Mouse (Mus musculus) midbrain, embryonic 14.5 days (tissue): ENCODE measurements at regions not wholly inside any gene's neighbourhood (a gene's known extent, or its start where the extent isn't known, plus 50 kb on each side); places are given as distances from the start of the nearest gene placed in this dataset.

ENCODE experiments used
- ATAC-seq: fragments of 200-750 bp; cut with Nextera tagmentation; 2 replicates; pipeline ENCODE4 v1.8.0; 2017; ENCODE audit warnings: moderate number of reproducible peaks, moderate library complexity; ENCODE audit not compliant: low FRiP score, low TSS enrichment
- DNase-seq: peaks from one replicate; pipeline ENCODE4 v3.0.0-alpha.2; 2015
- H3K27ac ChIP-seq: fragments of 300-500 bp; sonication (generic); replicated peaks from 2 replicates; pipeline ENCODE4 v1.5.1; 2014; ENCODE audit warnings: mild to moderate bottlenecking, low read depth, low read length, moderate library complexity
- H3K27me3 ChIP-seq: fragments of 300-500 bp; sonication (generic); 2 replicates; pipeline ENCODE4 v1.6.1; 2014; ENCODE audit warnings: low read length, control low read depth, mixed read lengths; ENCODE audit not compliant: control insufficient read depth, insufficient read depth
- H3K36me3 ChIP-seq: fragments of 300-500 bp; sonication (generic); 2 replicates; pipeline ENCODE4 v1.6.1; 2014; ENCODE audit warnings: low read length, control low read depth; ENCODE audit not compliant: control insufficient read depth, insufficient read depth
- H3K4me1 ChIP-seq: fragments of 300-500 bp; sonication (generic); 2 replicates; pipeline ENCODE4 v1.6.1; 2014; ENCODE audit warnings: mild to moderate bottlenecking, antibody characterized with exemption, low read length, control low read depth; ENCODE audit not compliant: control insufficient read depth, insufficient read depth
- H3K4me2 ChIP-seq: fragments of 300-500 bp; sonication (generic); 2 replicates; pipeline ENCODE4 v1.6.1; 2014; ENCODE audit warnings: mild to moderate bottlenecking, low read length, moderate library complexity
- H3K4me3 ChIP-seq: fragments of 300-500 bp; sonication (generic); replicated peaks from 2 replicates; pipeline ENCODE4 v1.5.1; 2014; ENCODE audit warnings: low read depth, low read length
- H3K9ac ChIP-seq: fragments of 300-500 bp; sonication (generic); replicated peaks from 2 replicates; pipeline ENCODE4 v1.6.1; 2014; ENCODE audit warnings: mild to moderate bottlenecking, low read length, moderate library complexity
- H3K9me3 ChIP-seq: fragments of 300-500 bp; sonication (generic); 2 replicates; pipeline ENCODE4 v1.6.1; 2016; ENCODE audit warnings: low read length, control low read depth, mixed read lengths; ENCODE audit not compliant: control insufficient read depth
- WGBS: fragments of 180-500 bp; shearing (Covaris S2); extraction: QIAGEN DNeasy Blood & Tissue Kit; methylation state at CpG from one replicate; pipeline ENCODE4 v1.1.7; 2014; 5-methylcytosine and 5-hydroxymethylcytosine counted together

DNA sequence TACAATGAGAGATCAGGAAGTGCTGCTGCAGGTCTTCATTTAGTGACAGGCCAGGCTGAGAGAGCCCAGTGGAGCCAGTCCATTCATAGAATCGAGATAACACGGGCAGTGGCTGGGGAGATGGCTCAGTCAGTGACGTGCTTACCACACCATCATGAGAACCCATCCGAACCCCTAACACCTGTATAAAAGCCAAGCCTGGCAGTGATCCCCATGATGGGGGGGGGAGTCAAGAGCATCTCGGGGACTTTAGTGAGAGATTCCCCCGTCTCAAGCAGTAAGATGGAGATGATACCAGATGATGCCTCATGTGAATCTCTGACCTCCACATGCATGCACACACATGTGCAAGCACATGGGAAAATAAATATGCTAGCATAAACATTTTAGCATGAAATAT is 99.7 kb upstream of the Rbms3 start:
- 76% methylated on average over 6 of the region's 6 CpGs for WGBS
- DNase-seq (no peak), ATAC-seq (no peak)

DNA sequence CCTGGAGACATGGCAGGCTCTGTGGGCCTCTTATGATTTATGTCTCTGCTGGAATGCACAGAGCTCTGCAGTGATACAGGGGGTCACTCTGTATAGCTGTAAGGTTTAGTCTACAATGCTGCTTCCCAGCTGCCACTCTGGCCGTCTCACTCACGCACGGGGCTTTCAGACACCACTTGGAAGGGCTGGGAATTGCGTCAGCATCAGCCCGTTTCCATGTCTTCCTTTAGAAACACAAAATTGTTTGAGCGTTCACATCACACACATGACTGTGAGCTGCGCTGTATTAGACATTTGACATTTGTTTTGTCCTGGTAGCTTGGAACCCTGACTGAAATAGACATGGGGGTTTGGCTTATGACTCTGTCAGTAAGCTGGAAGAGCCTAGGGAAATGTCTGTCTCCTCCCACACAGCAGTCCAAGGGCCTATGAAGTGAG is 90.5 kb upstream of the Rbms3 start:
- no peaks in the 10 kb centered on the region for H3K36me3 ChIP-seq
- no peak for DNase-seq
- no peaks in the 10 kb centered on the region for H3K9me3 ChIP-seq
- ATAC-seq = no peak
- WGBS = 93% methylated on average over 7 of the region's 7 CpGs
- H3K27ac ChIP-seq = no peak overlapping the region
- no peak overlapping the region for H3K9ac ChIP-seq
- H3K4me2 ChIP-seq = no peak overlapping the region
- H3K4me1 ChIP-seq = no peaks in the 10 kb centered on the region
- no peaks in the 10 kb centered on the region for H3K27me3 ChIP-seq
- H3K4me3 ChIP-seq = no peak overlapping the region

More for the DNA sequence above, 99.7 kb upstream of the Rbms3 start:
- H3K36me3 ChIP-seq = no peaks in the 10 kb centered on the region
- H3K9me3 ChIP-seq = no peaks in the 10 kb centered on the region; the same call in 1 of the 2 replicates
- no peak overlapping the region for H3K4me2 ChIP-seq
- no peak overlapping the region for H3K9ac ChIP-seq
- H3K4me3 ChIP-seq = no peak overlapping the region
- no peak overlapping the region for H3K27ac ChIP-seq
- no peaks in the 10 kb centered on the region for H3K4me1 ChIP-seq
- no peaks in the 10 kb centered on the region for H3K27me3 ChIP-seq

DNA sequence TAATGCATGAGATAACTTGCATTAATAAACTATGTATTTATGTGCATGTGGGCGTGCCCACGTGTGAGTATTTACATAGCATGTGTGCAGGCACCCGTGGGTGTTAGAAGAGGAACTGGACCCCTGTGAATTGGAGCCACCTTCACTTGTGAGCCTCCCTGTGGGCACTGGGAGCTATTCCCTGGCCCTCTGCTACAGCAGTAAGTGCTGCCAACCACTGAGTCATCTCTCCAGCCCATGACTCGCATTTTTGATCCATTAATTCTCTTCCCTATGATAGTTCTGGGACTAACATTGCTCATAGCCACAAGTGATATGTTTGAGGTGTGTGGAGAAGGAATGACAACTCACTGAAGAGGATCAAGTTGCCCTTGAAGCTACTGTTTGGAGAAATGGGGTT is 87.6 kb upstream of the Rbms3 start:
- WGBS = 92% methylated on average over 4 of the region's 4 CpGs
- Histone ChIP-seq H3K4me2 (no peak overlapping the region), H3K36me3 (no peaks in the 10 kb centered on the region), H3K4me1 (no peaks in the 10 kb centered on the region), H3K9me3 (no peaks in the 10 kb centered on the region), H3K27ac (no peak overlapping the region), H3K4me3 (no peak overlapping the region), H3K9ac (no peak overlapping the region), H3K27me3 (no peaks in the 10 kb centered on the region)
- no peak for DNase-seq
- ATAC-seq = no peak

DNA sequence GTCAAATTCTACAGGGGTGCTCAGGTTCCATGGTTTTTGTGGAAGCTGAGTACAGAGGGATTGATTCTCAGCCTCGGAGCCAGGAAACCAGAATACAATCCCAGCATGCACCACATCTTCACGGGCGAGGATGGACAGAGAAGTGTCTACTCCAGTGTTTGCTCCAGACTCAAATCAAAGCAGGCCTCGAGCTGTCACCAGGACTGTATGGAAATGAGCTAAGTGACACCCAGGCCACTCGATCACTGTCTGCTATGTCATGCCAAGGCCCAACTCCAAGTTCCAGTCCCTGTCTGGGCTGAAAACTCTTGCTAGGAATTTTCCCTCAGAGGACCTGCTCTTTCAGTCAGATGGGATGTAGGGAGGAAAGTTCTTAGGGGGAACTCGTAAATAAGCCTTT is 86.8 kb upstream of the Rbms3 start:
- H3K9me3 ChIP-seq = no peaks in the 10 kb centered on the region
- no peaks in the 10 kb centered on the region for H3K36me3 ChIP-seq
- WGBS = 82% methylated on average over 6 of the region's 6 CpGs

DNA sequence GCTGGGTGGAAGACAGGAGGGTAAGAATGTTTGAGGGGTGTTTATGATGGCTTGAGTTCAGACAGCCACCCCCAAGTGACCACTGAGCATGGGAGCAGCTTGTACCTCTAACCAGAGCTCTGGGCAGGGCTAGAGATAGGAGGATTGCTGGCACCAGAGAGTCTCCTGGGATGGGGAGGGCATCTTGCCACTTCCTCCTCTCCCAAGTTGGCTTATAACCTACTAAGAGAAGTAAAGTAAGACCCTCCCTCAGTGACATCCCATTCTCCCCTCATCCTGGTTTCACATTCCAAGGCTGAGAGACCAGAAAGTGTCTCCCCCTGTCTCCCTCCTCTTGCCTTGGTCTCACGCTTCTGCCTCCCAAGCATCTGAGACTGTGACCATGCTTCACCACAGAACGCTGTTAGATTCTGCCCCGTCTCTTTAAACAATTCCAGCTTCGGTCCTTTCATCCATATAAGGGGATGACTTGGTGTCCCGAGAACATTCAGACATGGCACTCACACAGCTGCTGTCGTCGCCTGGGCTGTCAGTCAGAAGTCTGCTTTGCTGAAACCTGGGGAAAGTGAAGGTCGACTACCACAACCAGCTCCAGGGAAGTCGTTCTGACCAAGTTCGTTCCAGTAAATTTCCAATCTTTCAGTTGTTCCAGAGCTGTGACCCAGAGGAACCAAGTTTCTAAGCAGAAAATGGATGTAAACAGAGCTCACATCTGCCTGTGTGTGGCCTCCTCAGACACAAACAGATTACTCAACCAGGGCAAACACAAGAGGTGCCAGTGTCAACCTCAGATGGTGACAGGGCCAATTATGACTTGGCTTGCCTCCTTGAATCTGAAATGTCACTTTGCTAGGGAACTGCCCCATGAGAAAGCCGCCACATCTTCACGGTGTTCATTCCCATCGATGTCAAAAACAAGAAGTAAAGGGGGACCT is 85.3 kb upstream of the Rbms3 start:
- no peaks in the 10 kb centered on the region for H3K27me3 ChIP-seq
- DNase-seq (no peak), ATAC-seq (no peak)
- H3K4me3 ChIP-seq = no peak overlapping the region
- 85% methylated on average over 13 of the region's 13 CpGs for WGBS
- H3K27ac ChIP-seq = no peak overlapping the region
- no peak overlapping the region for H3K9ac ChIP-seq
- no peaks in the 10 kb centered on the region for H3K9me3 ChIP-seq
- no peaks in the 10 kb centered on the region for H3K36me3 ChIP-seq
- H3K4me1 ChIP-seq = no peaks in the 10 kb centered on the region
- H3K4me2 ChIP-seq = no peak overlapping the region

More for the DNA sequence above, 86.8 kb upstream of the Rbms3 start:
- no peak for ATAC-seq
- Histone ChIP-seq H3K27ac (no peak overlapping the region), H3K4me3 (no peak overlapping the region), H3K4me2 (no peak overlapping the region), H3K9ac (no peak overlapping the region), H3K4me1 (no peaks in the 10 kb centered on the region), H3K27me3 (no peaks in the 10 kb centered on the region)
- DNase-seq = no peak

DNA sequence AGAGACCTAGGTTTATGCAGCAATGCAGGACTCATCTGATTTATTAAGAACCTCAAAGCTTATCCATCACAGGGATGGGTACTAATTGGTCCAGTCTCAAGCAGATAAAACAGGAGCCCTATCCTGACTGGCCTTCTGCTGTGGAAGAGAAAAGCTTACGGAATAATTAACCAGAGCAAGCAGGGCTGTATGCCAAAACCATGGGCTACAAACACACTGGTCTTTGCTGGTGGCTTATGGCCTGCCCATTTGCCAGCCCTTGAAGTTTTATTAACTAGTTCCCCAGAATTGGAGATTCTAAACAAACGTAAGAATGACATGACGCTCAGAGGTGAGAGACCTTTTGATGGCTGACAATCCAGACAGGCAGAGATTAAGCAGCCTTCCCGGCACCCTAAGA is 83.4 kb upstream of the Rbms3 start:
- no peaks in the 10 kb centered on the region for H3K9me3 ChIP-seq
- H3K27ac ChIP-seq = no peak overlapping the region
- ATAC-seq = no peak
- no peaks in the 10 kb centered on the region for H3K4me1 ChIP-seq
- H3K27me3 ChIP-seq = no peaks in the 10 kb centered on the region
- no peaks in the 10 kb centered on the region for H3K36me3 ChIP-seq
- DNase-seq = no peak
- H3K4me3 ChIP-seq = no peak overlapping the region
- 90% methylated on average over 4 of the region's 4 CpGs for WGBS
- no peak overlapping the region for H3K9ac ChIP-seq
- H3K4me2 ChIP-seq = no peak overlapping the region

DNA sequence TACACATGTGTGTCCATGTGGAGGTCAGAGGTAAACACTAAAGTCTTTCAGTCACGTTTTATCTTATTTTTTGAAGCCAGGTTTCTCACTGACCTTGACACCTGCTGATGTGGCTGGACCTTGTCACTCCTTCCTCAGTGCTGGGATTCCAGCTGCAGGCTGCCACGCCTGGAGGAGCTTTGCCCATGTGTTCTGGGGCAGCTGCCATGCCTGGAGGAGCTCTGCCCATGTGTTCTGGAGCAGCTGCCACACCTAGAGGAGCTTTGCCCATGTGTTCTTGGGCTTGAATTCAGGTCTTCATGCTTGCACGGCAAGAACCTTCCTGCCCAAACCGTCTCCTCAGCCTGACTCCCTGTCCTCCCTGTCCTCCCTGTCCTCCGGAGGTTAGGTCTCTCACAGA is 82.1 kb upstream of the Rbms3 start:
- Histone ChIP-seq H3K4me2 (no peak overlapping the region), H3K4me3 (no peak overlapping the region), H3K9ac (no peak overlapping the region), H3K36me3 (no peaks in the 10 kb centered on the region), H3K4me1 (no peaks in the 10 kb centered on the region), H3K9me3 (no peaks in the 10 kb centered on the region), H3K27ac (no peak overlapping the region), H3K27me3 (no peaks in the 10 kb centered on the region)
- 90% methylated on average over 5 of the region's 5 CpGs for WGBS
- ATAC-seq = no peak
- DNase-seq = no peak

DNA sequence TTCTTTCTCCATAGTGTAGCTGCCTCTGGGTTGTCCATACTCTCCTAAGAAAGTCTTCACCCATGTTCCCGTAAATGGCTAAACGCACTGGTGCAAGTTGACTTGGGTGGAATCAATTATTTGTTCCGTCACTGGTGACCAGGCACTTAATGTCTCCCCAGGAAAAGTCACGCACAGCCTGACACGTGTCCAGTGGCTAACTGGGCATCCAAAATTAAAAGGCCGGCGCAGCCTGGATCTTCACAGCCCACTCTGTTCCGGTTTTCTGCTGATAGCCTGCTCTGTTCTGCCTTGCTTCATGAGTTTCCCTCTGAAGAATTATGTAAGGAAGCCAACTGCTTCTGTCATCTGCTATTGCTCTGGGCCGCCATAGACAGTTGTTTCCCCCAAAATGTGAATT is 81.3 kb upstream of the Rbms3 start:
- H3K36me3 ChIP-seq = no peaks in the 10 kb centered on the region
- H3K27me3 ChIP-seq = no peaks in the 10 kb centered on the region
- ATAC-seq = no peak
- no peaks in the 10 kb centered on the region for H3K9me3 ChIP-seq
- no peak for DNase-seq
- H3K4me2 ChIP-seq = no peak overlapping the region
- no peak overlapping the region for H3K27ac ChIP-seq
- H3K4me1 ChIP-seq = no peaks in the 10 kb centered on the region
- H3K9ac ChIP-seq = no peak overlapping the region
- no peak overlapping the region for H3K4me3 ChIP-seq
- 92% methylated on average over 9 of the region's 9 CpGs for WGBS

DNA sequence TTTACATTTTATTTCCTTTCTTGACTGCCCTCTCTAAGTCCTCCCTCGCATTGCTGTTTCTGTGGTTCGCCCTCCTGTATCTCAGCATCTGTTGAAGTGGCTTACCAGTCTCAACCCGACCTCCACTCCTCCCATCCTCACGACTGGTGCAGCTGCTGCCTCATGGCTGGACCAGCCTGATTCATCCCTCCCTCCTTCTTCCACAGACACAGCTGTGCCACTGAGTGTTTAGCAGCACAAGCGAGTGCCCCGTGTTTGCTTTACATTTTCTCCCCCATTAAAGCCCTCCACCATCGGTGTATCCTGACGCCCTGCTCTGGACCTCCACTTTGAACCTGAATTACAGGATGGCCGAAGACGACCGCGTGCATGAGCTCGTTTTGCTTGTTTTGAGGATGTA is 80.0 kb upstream of the Rbms3 start:
- Histone ChIP-seq H3K4me2 (no peak overlapping the region), H3K4me3 (no peak overlapping the region), H3K4me1 (no peaks in the 10 kb centered on the region), H3K27me3 (no peaks in the 10 kb centered on the region), H3K36me3 (no peaks in the 10 kb centered on the region), H3K9me3 (no peaks in the 10 kb centered on the region), H3K27ac (no peak overlapping the region), H3K9ac (no peak overlapping the region)
- ATAC-seq (no peak), DNase-seq (no peak)
- 83% methylated on average over 13 of the region's 13 CpGs for WGBS
